Mouse (Mus musculus): ENCODE data around the gene Fxyd5. TPM values are rescaled to one million over a fixed set of nuclear protein-coding genes. Genes with fewer than 3 reads are reported as not detected.

Fxyd5 gene
- total RNA-seq (2023; ENCODE audit: inconsistent age): 102 to 124 TPM (median 116 TPM) in 4 replicates

DNA sequence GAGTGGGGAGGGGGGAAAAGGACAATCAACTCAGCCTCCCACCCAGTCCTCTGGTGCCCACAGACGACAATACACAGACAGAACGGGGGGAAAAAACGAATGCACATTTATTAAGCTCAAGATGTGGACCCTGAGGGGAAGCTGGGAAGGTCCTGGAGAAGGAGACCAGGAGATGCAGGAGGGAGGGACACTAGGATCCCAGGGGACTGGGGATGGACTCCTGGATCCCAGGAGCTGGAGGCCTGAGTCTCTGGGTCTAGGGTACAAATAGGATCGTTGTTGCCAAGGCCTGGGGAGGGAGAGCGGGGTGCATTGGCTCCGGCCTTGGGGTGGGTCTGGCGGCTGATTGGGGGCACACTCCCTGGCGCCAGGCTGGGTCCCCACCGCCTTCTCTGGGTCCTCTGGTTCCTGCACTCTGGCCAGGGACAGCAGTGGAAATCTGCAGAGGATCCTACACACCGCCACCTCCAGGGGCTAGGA is at the start of gene Fxyd5:
TSS of gene Fxyd5 (minus strand) at position 51 of the 480 bp plus-strand sequence.

DNA sequence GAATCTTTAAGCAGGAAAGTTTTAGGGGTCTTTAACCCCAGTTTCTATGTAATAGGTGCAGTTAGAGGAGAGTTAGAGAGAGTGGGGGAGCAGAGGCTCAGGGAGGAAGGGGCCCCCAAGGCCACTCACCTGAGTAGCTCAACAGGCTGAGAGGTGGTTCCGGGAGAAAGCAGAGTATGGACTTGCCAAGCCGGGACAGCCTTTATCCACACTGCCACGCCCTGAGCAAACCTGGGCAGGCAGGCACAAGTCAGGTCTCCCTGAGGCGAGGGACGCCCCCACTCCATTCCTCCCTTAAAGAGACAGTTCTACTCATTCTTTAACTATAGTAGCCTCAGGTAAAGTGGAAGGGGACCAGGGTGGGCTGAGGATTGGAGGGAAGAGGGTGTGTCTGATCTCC is 34.2 kb upstream of the Fxyd5 start, which contains the start of gene Fxyd3:
TSS of gene Fxyd3 (minus strand) at position 213 of the 400 bp plus-strand sequence.

DNA sequence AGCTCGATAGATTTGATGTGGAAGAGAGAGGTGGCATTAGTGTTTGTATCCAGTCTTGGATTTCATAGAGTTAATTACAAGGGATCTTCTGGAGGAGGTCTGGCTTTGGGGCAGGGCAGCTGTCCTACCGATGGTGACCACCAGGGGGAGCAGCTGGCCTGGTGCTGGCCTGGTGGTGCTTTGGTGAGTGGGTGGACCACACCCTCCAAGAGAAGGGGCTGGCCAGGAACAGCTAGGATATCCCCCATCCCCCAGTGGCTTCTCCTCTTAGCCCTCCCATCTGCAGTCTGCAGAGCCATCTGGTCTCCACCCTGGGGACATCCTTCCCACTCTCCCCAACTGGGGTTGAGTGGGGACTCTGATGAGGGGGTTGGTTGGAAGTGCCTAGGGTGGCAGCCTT is 16.8 kb upstream of the Fxyd5 start, which contains the start of gene Lgi4:
TSS of gene Lgi4 (plus strand) at position 235 of the 400 bp plus-strand sequence.

DNA sequence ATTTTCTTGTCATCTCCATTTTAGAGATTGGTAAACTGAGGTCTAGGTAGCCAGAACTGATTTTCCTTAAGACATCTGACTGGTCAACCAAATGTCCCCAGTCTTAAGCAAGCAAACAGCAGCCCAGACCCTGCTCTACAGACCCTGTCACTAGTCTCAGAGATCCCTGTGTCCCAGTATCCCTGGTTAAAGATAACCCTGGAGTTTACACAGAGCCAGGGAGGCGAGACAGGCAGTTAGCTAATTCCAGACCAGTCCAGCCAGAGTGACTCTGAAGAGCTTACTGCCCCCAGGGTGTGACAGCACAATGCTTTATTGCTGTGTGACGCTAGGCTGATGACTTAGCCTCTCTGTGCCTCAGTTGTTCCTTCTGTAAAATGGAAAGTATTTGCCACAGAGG is 14.8 kb upstream of the Fxyd5 start, which contains the start of gene Fxyd1:
TSS of gene Fxyd1 (minus strand) at position 129 of the 400 bp plus-strand sequence.

DNA sequence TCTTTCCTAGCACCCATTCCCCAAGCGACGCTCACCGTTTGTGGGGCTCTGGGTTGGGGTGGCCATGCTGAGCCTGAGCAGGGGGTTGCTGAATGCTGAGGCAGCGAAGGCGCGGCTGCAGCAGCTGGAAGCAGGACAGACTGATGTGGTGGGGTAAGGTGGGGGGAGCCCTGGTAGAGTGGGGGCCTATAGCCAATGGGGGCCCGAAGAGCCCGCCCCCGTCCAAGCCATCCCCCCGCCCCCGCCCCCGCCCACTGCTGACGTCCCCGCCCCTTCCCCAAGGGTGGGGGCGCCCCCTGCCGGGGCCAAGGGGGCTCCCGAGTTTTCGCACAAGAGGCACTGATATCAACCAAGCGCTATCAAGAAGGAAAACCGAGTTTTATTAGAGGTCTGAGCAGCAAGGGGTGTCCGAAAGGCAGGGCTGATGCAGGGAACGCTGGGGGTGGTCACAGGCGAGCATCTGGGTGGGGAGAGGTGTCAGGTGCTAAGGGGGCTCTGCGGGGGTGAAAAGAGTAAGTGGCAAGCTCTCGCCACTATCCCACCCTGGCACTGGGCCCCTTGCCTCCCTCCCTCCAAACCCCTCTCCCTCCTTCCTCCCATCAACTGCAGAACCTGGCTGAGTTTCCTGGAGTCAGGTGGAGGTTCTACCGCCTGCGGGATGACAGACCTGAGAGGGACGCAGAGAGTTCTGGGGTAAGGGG is 9.2 kb upstream of the Fxyd5 start, which contains the start of gene Fxyd7:
TSS of gene Fxyd7 (minus strand) at position 147 of the 701 bp plus-strand sequence.

Other genes with a start within 250 kb of the Fxyd5 start
- 11.4 to 15.1 TPM (median 13.7 TPM) in 4 replicates for gene Ffar2, start 218.7 kb downstream of the Fxyd5 start, total RNA-seq (2023; ENCODE audit: inconsistent age)
- 0.84 to 1.7 TPM (median 1.0 TPM) in 4 replicates for gene Ffar3, start 186.3 kb downstream of the Fxyd5 start, total RNA-seq (2023; ENCODE audit: inconsistent age)
- 21.3 to 27.3 TPM (median 25.8 TPM) in 4 replicates for gene Ffar1, start 180.9 kb downstream of the Fxyd5 start, total RNA-seq (2023; ENCODE audit: inconsistent age)
- 1,045 to 1,202 TPM (median 1,120 TPM) in 4 replicates for gene Cd22, start 162.1 kb downstream of the Fxyd5 start, total RNA-seq (2023; ENCODE audit: inconsistent age)
- 0.21 to 0.26 TPM in 2 of 4 replicates, not detected in the others for gene Mag, start 127.6 kb downstream of the Fxyd5 start, total RNA-seq (2023; ENCODE audit: inconsistent age)
- not detected in 4 replicates for gene Hamp2, start 117.8 kb downstream of the Fxyd5 start, total RNA-seq (2023; ENCODE audit: inconsistent age)
- gene Hamp, start 98.4 kb downstream of the Fxyd5 start, total RNA-seq (2023; ENCODE audit: inconsistent age): not detected in 4 replicates
- gene Usf2, start 85.7 kb downstream of the Fxyd5 start, total RNA-seq (2023; ENCODE audit: inconsistent age): 124 to 171 TPM (median 156 TPM) in 4 replicates
- 1.6 to 2.2 TPM (median 1.9 TPM) in 4 replicates for gene Lsr, start 69.0 kb downstream of the Fxyd5 start, total RNA-seq (2023; ENCODE audit: inconsistent age)
- 0.35 TPM in 1 of 4 replicates, not detected in the others for gene Fam187b, start 68.7 kb downstream of the Fxyd5 start, total RNA-seq (2023; ENCODE audit: inconsistent age)
- not detected in 4 replicates for gene Fxyd7, start 9.0 kb upstream of the Fxyd5 start, total RNA-seq (2023; ENCODE audit: inconsistent age)
- gene Fxyd1, start 14.7 kb upstream of the Fxyd5 start, total RNA-seq (2023; ENCODE audit: inconsistent age): not detected in 4 replicates
- not detected in 4 replicates for gene Lgi4, start 16.9 kb upstream of the Fxyd5 start, total RNA-seq (2023; ENCODE audit: inconsistent age)
- gene Fxyd3, start 34.2 kb upstream of the Fxyd5 start, total RNA-seq (2023; ENCODE audit: inconsistent age): not detected in 4 replicates
- 0.51 to 2.1 TPM in 2 of 4 replicates, not detected in the others for gene Hpn, start 72.8 kb upstream of the Fxyd5 start, total RNA-seq (2023; ENCODE audit: inconsistent age)
- 0.58 to 1.4 TPM (median 0.89 TPM) in 4 replicates for gene Scn1b, start 84.5 kb upstream of the Fxyd5 start, total RNA-seq (2023; ENCODE audit: inconsistent age)
- gene Gramd1a, start 113.4 kb upstream of the Fxyd5 start, total RNA-seq (2023; ENCODE audit: inconsistent age): 241 to 263 TPM (median 254 TPM) in 4 replicates
- gene Scgb2b2, start 248.0 kb upstream of the Fxyd5 start, total RNA-seq (2023; ENCODE audit: inconsistent age): not detected in 4 replicates
- gene Scgb1b2, start 249.3 kb upstream of the Fxyd5 start, total RNA-seq (2023; ENCODE audit: inconsistent age): not detected in 4 replicates

Measured in B cell, adult (primary cell).